Mouse (Mus musculus): ENCODE data around the gene Ss18l1.

- TF ChIP-seq CTCF (IDR thresholded peaks at IDR 0.05; ENCODE audit: low read depth, low read length) (no peak), POLR2A (IDR thresholded peaks at IDR 0.05; ENCODE audit: extremely low read depth, insufficient read depth, low read length) (no peak)
Measured at GRCm38 (mm10) chr2:180006352-180007017, 35.8 kb upstream of the Ss18l1 start.

Data from liver, adult 2 months (tissue).